Mouse (Mus musculus): ENCODE data around the gene Zbtb42.
A peak's percentile ranks its signal among the peaks of the same experiment; 100 is the strongest.

The Zbtb42 gene

GRCm38 (mm10) chr12:112693185-112694126, 14.8 kb downstream of the Zbtb42 start:
- DNase-seq = peak; percentile 94

- DNase-seq = no peak
Measured at GRCm38 (mm10) chr12:112694127-112694475, 15.5 kb downstream of the Zbtb42 start.

- DNase-seq = no peak
Measured at GRCm38 (mm10) chr12:112696806-112697425, 18.3 kb downstream of the Zbtb42 start.

- DNase-seq = no peak
Measured at GRCm38 (mm10) chr12:112700522-112700921, 21.9 kb downstream of the Zbtb42 start.

GRCm38 (mm10) chr12:112702374-112703320, 24.0 kb downstream of the Zbtb42 start:
- DNase-seq = no peak

- DNase-seq = peak; percentile 94
Measured at GRCm38 (mm10) chr12:112706704-112707572, 28.3 kb downstream of the Zbtb42 start.

GRCm38 (mm10) chr12:112707573-112707869, 28.9 kb downstream of the Zbtb42 start:
- no peak for DNase-seq

GRCm38 (mm10) chr12:112713984-112714383, 35.4 kb downstream of the Zbtb42 start:
- peak; percentile 73 for DNase-seq

- DNase-seq = peak; percentile 76
Measured at GRCm38 (mm10) chr12:112717140-112717539, 38.5 kb downstream of the Zbtb42 start.

- DNase-seq = no peak
Measured at GRCm38 (mm10) chr12:112718995-112719394, 40.4 kb downstream of the Zbtb42 start.

GRCm38 (mm10) chr12:112720216-112720615, 41.6 kb downstream of the Zbtb42 start, which contains the start of gene Cep170b:
Gene Cep170b (plus strand): TSS chr12:112720455.
- no peak for DNase-seq

GRCm38 (mm10) chr12:112720890-112721423, 42.3 kb downstream of the Zbtb42 start:
- DNase-seq = no peak

- peak; percentile 84 for DNase-seq
Measured at GRCm38 (mm10) chr12:112721424-112722239, 43.0 kb downstream of the Zbtb42 start.

- peak; percentile 74 for DNase-seq
Measured at GRCm38 (mm10) chr12:112722240-112723027, 43.8 kb downstream of the Zbtb42 start.

- no peak for DNase-seq
Measured at GRCm38 (mm10) chr12:112723028-112723330, 44.4 kb downstream of the Zbtb42 start.

- no peak for DNase-seq
Measured at GRCm38 (mm10) chr12:112723445-112723844, 44.8 kb downstream of the Zbtb42 start.

- DNase-seq = peak; percentile 89
Measured at GRCm38 (mm10) chr12:112724077-112724805, 45.6 kb downstream of the Zbtb42 start.

GRCm38 (mm10) chr12:112727801-112728200, 49.2 kb downstream of the Zbtb42 start:
- peak; percentile 37 for DNase-seq

- DNase-seq = no peak
Measured at GRCm38 (mm10) chr12:112730808-112731207, 52.2 kb downstream of the Zbtb42 start.

All from lung, postnatal 36 days (tissue).